Mouse (Mus musculus) stomach, postnatal 0 days (tissue): ENCODE data around the gene Txnrd2. TPM values are rescaled to one million over a fixed set of nuclear protein-coding genes. Genes with fewer than 3 reads are reported as not detected.
A peak's percentile ranks its signal among the peaks of the same experiment; 100 is the strongest.

Experiments
- ATAC-seq: fragments of 200-750 bp; cut with Nextera tagmentation; 2 replicates; pipeline ENCODE4 v1.8.0; 2017; ENCODE audit not compliant: low FRiP score, low TSS enrichment
- DNase-seq: peaks from one replicate; pipeline ENCODE4 v3.0.0-alpha.2; 2016; ENCODE audit warnings: low spot score
- H3K27ac ChIP-seq: fragments of 300-500 bp; sonication (generic); replicated peaks from 2 replicates; pipeline ENCODE4 v1.5.1; 2014; ENCODE audit warnings: mild to moderate bottlenecking, control low read depth
- H3K27me3 ChIP-seq: fragments of 300-500 bp; sonication (generic); 2 replicates; pipeline ENCODE4 v1.6.1; 2014; ENCODE audit warnings: low read length; ENCODE audit not compliant: control insufficient read depth, insufficient read depth
- H3K36me3 ChIP-seq: fragments of 300-500 bp; sonication (generic); 2 replicates; pipeline ENCODE4 v1.6.1; 2014; ENCODE audit warnings: low read length, mixed read lengths; ENCODE audit not compliant: control insufficient read depth, insufficient read depth
- H3K4me1 ChIP-seq: fragments of 300-500 bp; sonication (generic); replicated peaks from 2 replicates; pipeline ENCODE4 v1.6.1; 2014; ENCODE audit warnings: antibody characterized with exemption; ENCODE audit not compliant: control insufficient read depth, insufficient read depth
- H3K4me2 ChIP-seq: fragments of 300-500 bp; sonication (generic); replicated peaks from 2 replicates; pipeline ENCODE4 v1.6.1; 2014; ENCODE audit warnings: low read depth, mild to moderate bottlenecking, control low read depth, moderate library complexity
- H3K4me3 ChIP-seq: fragments of 300-500 bp; sonication (generic); 2 replicates; pipeline ENCODE4 v1.5.1; 2014; ENCODE audit warnings: low read depth, low read length, control low read depth
- H3K9ac ChIP-seq: fragments of 300-500 bp; sonication (generic); 2 replicates; pipeline ENCODE4 v1.6.1; 2014; ENCODE audit warnings: mild to moderate bottlenecking, low read length, control low read depth, mixed read lengths
- H3K9me3 ChIP-seq: fragments of 300-500 bp; sonication (generic); 2 replicates; pipeline ENCODE4 v1.6.1; 2016; ENCODE audit warnings: low read length; ENCODE audit not compliant: control insufficient read depth
- CTCF ChIP-seq: IDR thresholded peaks from 2 replicates; pipeline ENCODE4 v1.5.1; 2016; ENCODE audit warnings: antibody characterized with exemption, low read depth, mild to moderate bottlenecking, moderate library complexity
- EP300 ChIP-seq: optimal IDR thresholded peaks from 2 replicates; pipeline ENCODE3; 2016; ENCODE audit warnings: antibody characterized with exemption
- WGBS: fragments of 180-500 bp; shearing (Covaris S2); extraction: QIAGEN DNeasy Blood & Tissue Kit; methylation state at CpG from one replicate; pipeline ENCODE4 v1.1.7; 2014; 5-methylcytosine and 5-hydroxymethylcytosine counted together
- polyA plus RNA-seq: library from polyadenylated mRNA; unstranded; fragments of >200 nt; fragmentation: Nextera tagmentation; extraction: Ambion mirVana; gene quantifications from 2 replicates; pipeline ENCODE4 v1.2.1, GENCODE M21; 2015

The Txnrd2 gene
- polyA plus RNA-seq, 1 experiment from 2014 or later: 16.2 TPM

DNA sequence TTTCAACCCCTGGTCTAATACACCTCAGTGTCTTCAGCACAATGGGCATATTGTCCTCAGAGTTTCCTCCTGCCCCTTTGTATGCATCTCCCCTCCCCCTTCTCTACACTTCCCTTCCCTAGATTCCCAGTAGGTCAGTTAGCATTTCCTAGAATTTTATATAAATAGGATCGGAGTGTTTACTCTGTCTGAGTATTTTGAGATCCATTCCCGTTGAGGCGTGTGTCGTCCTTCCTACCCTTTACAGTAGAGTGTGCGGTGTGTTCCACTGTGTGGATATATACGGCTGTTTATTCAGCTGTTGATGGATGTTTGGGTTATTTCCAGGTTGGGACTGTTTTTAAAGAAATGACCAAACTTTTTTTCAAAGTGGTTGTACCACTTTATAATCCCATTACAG is 87.3 kb downstream of the Txnrd2 start:
- ATAC-seq (peak; percentile 29; the same call in 1 of the 2 replicates), DNase-seq (no peak)

DNA sequence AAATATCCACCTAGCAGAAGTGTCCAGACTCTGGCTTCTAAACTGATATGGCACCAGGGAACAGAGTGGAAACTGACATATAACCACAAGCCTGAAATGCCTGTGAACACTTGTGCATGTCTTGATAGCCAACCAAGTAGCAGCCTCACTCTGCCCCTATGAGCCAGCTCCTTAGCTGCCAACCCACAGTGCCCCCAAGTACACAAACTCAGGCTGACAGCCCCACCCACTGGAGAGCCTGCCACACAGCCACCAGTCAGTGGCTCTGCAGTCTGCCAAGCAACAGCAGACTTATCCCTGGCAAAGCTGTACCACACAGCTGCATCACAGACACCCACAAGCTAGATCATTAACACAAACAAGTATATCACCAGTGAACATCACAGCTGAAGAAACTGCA is 91.9 kb downstream of the Txnrd2 start:
- ATAC-seq (no peak), DNase-seq (peak; percentile 36)
- H3K27ac ChIP-seq: no peak overlapping the region
- no peaks in the 10 kb centered on the region for H3K4me1 ChIP-seq
- H3K27me3 ChIP-seq: no peaks in the 10 kb centered on the region
- TF ChIP-seq CTCF (peak; percentile 58), EP300 (no peak)
- no peak overlapping the region for H3K9ac ChIP-seq
- H3K4me3 ChIP-seq: no peak overlapping the region
- H3K4me2 ChIP-seq: no peak overlapping the region
- H3K9me3 ChIP-seq: no peaks in the 10 kb centered on the region
- no peaks in the 10 kb centered on the region for H3K36me3 ChIP-seq

More for the DNA sequence above, 87.3 kb downstream of the Txnrd2 start:
- WGBS: 14% methylated on average over 6 of the region's 6 CpGs
- TF ChIP-seq EP300: peak; percentile 75
- no peak for TF ChIP-seq CTCF
- Histone ChIP-seq H3K9me3 (no peaks in the 10 kb centered on the region), H3K4me1 (no peaks in the 10 kb centered on the region), H3K4me2 (no peak overlapping the region), H3K27ac (no peak overlapping the region), H3K36me3 (no peaks in the 10 kb centered on the region), H3K27me3 (no peaks in the 10 kb centered on the region), H3K4me3 (no peak overlapping the region), H3K9ac (no peak overlapping the region)

DNA sequence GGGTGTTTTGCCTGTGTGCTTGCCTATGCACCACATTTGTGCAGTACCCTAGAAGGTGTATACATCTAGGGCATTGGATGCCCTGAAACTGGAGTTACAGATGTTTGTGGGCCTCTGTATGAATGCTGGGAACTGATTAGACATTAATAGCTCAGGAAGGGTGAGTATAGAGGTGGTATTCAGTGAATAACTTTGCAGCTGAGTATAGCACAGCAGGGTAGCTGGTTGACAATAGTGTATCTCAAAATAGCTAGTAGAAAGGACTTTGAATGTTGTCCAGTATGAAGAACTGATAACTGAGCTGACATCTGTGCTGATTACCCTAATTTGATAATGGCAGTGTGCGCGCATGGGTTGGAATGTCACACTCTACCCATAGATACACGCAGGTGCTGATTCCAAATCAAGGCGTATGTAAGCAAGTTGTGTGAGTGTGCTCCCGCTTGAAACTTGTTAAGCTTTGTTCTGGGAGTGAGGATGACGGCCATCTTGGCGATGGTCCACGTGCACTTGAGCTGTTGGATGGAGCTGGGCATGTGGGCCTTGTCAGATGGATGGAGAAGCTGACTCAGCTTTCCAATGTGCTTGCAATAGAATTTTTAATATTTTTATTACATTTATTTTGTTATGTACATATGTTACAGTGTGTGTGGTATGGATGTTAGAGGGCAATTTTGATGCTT is 97.5 kb downstream of the Txnrd2 start:
- H3K36me3 ChIP-seq: no peaks in the 10 kb centered on the region
- 91% methylated on average over 8 of the region's 8 CpGs for WGBS

DNA sequence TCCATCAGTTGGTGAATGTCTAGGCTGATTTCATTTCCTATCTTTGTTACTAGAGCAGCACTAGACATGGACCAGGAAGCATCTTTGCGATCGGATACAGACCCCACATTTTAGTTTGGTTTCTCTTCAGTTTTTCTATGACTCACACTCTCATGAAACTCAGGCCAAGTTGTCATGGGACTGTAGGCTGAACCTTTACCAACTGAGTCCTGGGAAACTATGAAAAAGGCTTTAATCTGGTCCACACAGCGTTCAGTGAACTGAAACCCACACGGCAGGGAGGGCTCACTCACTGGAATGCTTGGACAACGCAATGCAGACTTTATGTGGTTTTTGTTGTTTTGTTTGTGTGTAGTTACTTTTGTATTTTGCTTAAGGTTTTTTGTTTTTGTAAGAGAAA is 102.5 kb downstream of the Txnrd2 start:
- no peaks in the 10 kb centered on the region for H3K36me3 ChIP-seq
- no peaks in the 10 kb centered on the region for H3K27me3 ChIP-seq
- no peaks in the 10 kb centered on the region for H3K9me3 ChIP-seq
- H3K27ac ChIP-seq: no peak overlapping the region
- no peaks in the 10 kb centered on the region for H3K4me1 ChIP-seq
- no peak overlapping the region for H3K4me3 ChIP-seq
- TF ChIP-seq CTCF: no peak
- TF ChIP-seq EP300: no peak
- no peak for DNase-seq
- 86% methylated on average over 5 of the region's 5 CpGs for WGBS
- H3K9ac ChIP-seq: no peak overlapping the region
- ATAC-seq: no peak
- H3K4me2 ChIP-seq: no peak overlapping the region

More for the DNA sequence above, 97.5 kb downstream of the Txnrd2 start:
- H3K4me3 ChIP-seq: no peak overlapping the region
- TF ChIP-seq CTCF (no peak), EP300 (no peak)
- no peak overlapping the region for H3K9ac ChIP-seq
- no peaks in the 10 kb centered on the region for H3K4me1 ChIP-seq
- ATAC-seq (no peak), DNase-seq (no peak)
- H3K9me3 ChIP-seq: no peaks in the 10 kb centered on the region
- H3K27ac ChIP-seq: no peak overlapping the region
- no peaks in the 10 kb centered on the region for H3K27me3 ChIP-seq
- H3K4me2 ChIP-seq: no peak overlapping the region

Other genes with a start within 250 kb of the Txnrd2 start
- not detected in 2 replicates for gene Ccdc188, start 208.5 kb upstream of the Txnrd2 start, polyA plus RNA-seq
- gene Zdhhc8, start 191.2 kb upstream of the Txnrd2 start, polyA plus RNA-seq: 6.8 and 7.8 TPM in 2 replicates
- gene Trmt2a, start 177.7 kb upstream of the Txnrd2 start, polyA plus RNA-seq: 35.4 and 39.8 TPM in 2 replicates
- gene Ranbp1, start 177.7 kb upstream of the Txnrd2 start, polyA plus RNA-seq: 236 and 273 TPM in 2 replicates
- gene Gm49776, start 168.1 kb upstream of the Txnrd2 start, polyA plus RNA-seq: 0.67 and 1.8 TPM in 2 replicates
- gene Dgcr8, start 137.1 kb upstream of the Txnrd2 start, polyA plus RNA-seq: 8.1 and 8.4 TPM in 2 replicates
- gene Tango2, start 78.3 kb upstream of the Txnrd2 start, polyA plus RNA-seq: 16.2 and 16.9 TPM in 2 replicates
- 7.8 and 8.7 TPM in 2 replicates for gene Arvcf, start 78.2 kb upstream of the Txnrd2 start, polyA plus RNA-seq
- gene Comt, start 468 bp downstream of the Txnrd2 start, polyA plus RNA-seq: 95.1 and 99.6 TPM in 2 replicates
- 8.3 and 9.0 TPM in 2 replicates for gene Gnb1l, start 72.3 kb downstream of the Txnrd2 start, polyA plus RNA-seq
- gene Rtl10, start 72.5 kb downstream of the Txnrd2 start, polyA plus RNA-seq: 0.74 and 1.1 TPM in 2 replicates
- gene Tbx1, start 164.3 kb downstream of the Txnrd2 start, polyA plus RNA-seq: 0.34 TPM in 2 replicates
- 4.6 and 5.4 TPM in 2 replicates for gene Gp1bb, start 196.0 kb downstream of the Txnrd2 start, polyA plus RNA-seq
- gene Gm49601, start 200.0 kb downstream of the Txnrd2 start, polyA plus RNA-seq: 0.97 and 1.5 TPM in 2 replicates
- gene Sept5, start 203.6 kb downstream of the Txnrd2 start, polyA plus RNA-seq: 38.0 and 38.8 TPM in 2 replicates